Comparison of ENCODE assay signal across 8 mouse cellular contexts in the genomic region with DNA sequence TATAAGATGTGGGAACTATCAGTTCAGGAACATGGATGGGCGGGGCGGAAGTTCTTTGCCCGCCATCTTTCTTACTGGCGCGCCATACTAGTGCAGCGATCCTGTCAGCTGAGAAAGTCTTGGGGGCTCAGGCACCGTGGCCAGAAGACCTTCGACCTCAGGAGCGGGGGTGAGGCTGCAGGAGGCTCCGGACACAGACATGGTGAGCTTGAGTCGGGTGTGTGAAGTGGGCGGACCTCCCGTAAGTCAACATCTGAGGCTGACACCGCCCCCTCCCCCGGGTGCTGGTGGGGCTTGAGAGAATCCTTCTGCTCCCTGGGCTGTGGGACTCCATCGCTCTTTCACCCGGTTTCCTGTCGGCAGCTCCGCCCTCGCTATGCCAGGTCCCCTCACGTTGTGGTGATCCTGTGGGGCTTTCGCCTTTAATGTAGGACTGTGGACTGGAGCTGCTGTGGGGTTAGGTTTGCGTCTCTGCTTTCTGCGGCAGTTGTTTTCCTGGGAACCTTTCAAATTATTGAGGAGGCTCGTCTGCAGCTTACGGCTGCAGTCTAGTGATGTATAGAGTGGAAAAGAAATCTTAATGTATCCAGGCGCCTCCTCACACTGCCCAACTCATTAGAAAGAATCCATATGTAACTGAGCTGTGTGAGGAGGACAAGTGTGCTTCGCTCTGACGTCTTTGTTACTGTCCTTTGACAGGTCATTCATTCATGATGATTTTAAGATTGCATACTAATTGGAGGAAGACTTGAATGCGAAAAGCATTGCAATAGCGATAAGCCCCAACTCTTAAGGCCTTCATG. TPM values are rescaled to one million over a fixed set of nuclear protein-coding genes. Genes with fewer than 3 reads are reported as not detected.
A peak's percentile ranks its signal among the peaks of the same experiment; 100 is the strongest.
DNase-seq lines count a peak whose midpoint lies in the region; ATAC-seq and TF ChIP-seq lines count a peak whose summit lies in the region.

No protein-coding gene starts in this region.

- 2% methylated on average over 31 of the region's 31 CpGs for WGBS in heart, embryonic 10.5 days
- WGBS in kidney, embryonic 14.5 days: 2% methylated on average over 31 of the region's 31 CpGs
- WGBS in limb, embryonic 14.5 days: 3% methylated on average over 31 of the region's 31 CpGs
- 1% methylated on average over 31 of the region's 31 CpGs for WGBS in midbrain, embryonic 16.5 days

- peak overlapping the region; percentile 55 for H3K9ac ChIP-seq in kidney, embryonic 14.5 days (ENCODE audit: low read depth, low read length)
- H3K9ac ChIP-seq in limb, embryonic 14.5 days (ENCODE audit: low read depth, low read length, severe bottlenecking): peak overlapping the region; percentile 80
- peak overlapping the region; percentile 88 for H3K9ac ChIP-seq in midbrain, embryonic 16.5 days (ENCODE audit: low read depth, low read length)

- peak; percentile 43; the same call in 1 of the 2 replicates for ATAC-seq in erythroblast, adult 5-6 weeks (replicated peaks; ENCODE audit: low FRiP score, poor library complexity, severe bottlenecking)
- peak; percentile 91 for ATAC-seq in kidney, embryonic 14.5 days (ENCODE audit: low FRiP score, low TSS enrichment)
- peak; percentile 70 for ATAC-seq in limb, embryonic 14.5 days (ENCODE audit: low FRiP score, low read depth)
- ATAC-seq in midbrain, embryonic 16.5 days: peak; percentile 75

- TF ChIP-seq POLR2A in brain, embryonic 14.5 days (IDR thresholded peaks at IDR 0.05; ENCODE audit: borderline replicate concordance, extremely low read depth, insufficient read depth, insufficient read length, poor library complexity, severe bottlenecking): peak; percentile 32; the same call in 1 of the 2 replicates
- no peak for TF ChIP-seq POLR2A in limb, embryonic 14.5 days (IDR thresholded peaks at IDR 0.05; ENCODE audit: borderline replicate concordance, extremely low read depth, insufficient read depth, insufficient read length)

- peak; percentile 63 for DNase-seq in CD4-positive helper T cell, adult 2 months (ENCODE audit: low read depth, low spot score)
- peak; percentile 91 for DNase-seq in brain, embryonic 14.5 days (ENCODE audit: low read depth)
- DNase-seq in heart, embryonic 10.5 days (ENCODE audit: low spot score): peak; percentile 89
- peak; percentile 86 for DNase-seq in limb, embryonic 14.5 days (ENCODE audit: low spot score)
- peak; percentile 48 to 72 for DNase-seq in spleen, postnatal 10 days (ENCODE audit: low spot score in 2 of 2)

- peak overlapping the region; percentile 47 for H3K4me2 ChIP-seq in kidney, embryonic 14.5 days (replicated peaks; ENCODE audit: low read depth, low read length)
- peak overlapping the region; percentile 62 for H3K4me2 ChIP-seq in limb, embryonic 14.5 days (replicated peaks; ENCODE audit: low read depth, low read length, severe bottlenecking)
- peak overlapping the region; percentile 86 for H3K4me2 ChIP-seq in midbrain, embryonic 16.5 days (ENCODE audit: low read length)

- peak overlapping the region; percentile 95 for H3K27ac ChIP-seq in heart, embryonic 10.5 days
- peak overlapping the region; percentile 86 for H3K27ac ChIP-seq in kidney, embryonic 14.5 days (ENCODE audit: low read depth, low read length)
- H3K27ac ChIP-seq in limb, embryonic 14.5 days (replicated peaks; ENCODE audit: low read depth, low read length): peak overlapping the region; percentile 79
- peak overlapping the region; percentile 95 for H3K27ac ChIP-seq in midbrain, embryonic 16.5 days (ENCODE audit: low read length)

- TF ChIP-seq CTCF in brain, embryonic 14.5 days (IDR thresholded peaks at IDR 0.05; ENCODE audit: borderline replicate concordance, extremely low read depth, insufficient read depth, insufficient read length): no peak

- H3K4me1 ChIP-seq in heart, embryonic 10.5 days: peaks cover 7% of the 10 kb centered on the region; the same call in 1 of the 2 replicates
- 0 out of 2 replicates have a peak, but pooled peaks cover 3% of the 10 kb centered on the region for H3K4me1 ChIP-seq in kidney, embryonic 14.5 days (ENCODE audit: control insufficient read depth, insufficient read depth, low read length)
- peaks cover 6% of the 10 kb centered on the region for H3K4me1 ChIP-seq in limb, embryonic 14.5 days (ENCODE audit: control insufficient read depth, insufficient read depth, low read length)
- peaks cover 19% of the 10 kb centered on the region for H3K4me1 ChIP-seq in midbrain, embryonic 16.5 days (ENCODE audit: control insufficient read depth, insufficient read depth, low read length)

- H3K4me3 ChIP-seq in heart, embryonic 10.5 days: peak overlapping the region; percentile 83
- peak overlapping the region; percentile 50 for H3K4me3 ChIP-seq in kidney, embryonic 14.5 days (ENCODE audit: low read length)
- H3K4me3 ChIP-seq in limb, embryonic 14.5 days (replicated peaks; ENCODE audit: low read length): peak overlapping the region; percentile 65
- peak overlapping the region; percentile 83 for H3K4me3 ChIP-seq in midbrain, embryonic 16.5 days (ENCODE audit: low read depth, low read length)

- H3K27me3 ChIP-seq in heart, embryonic 10.5 days (ENCODE audit: insufficient read depth, poor library complexity, severe bottlenecking): no peaks in the 10 kb centered on the region
- H3K27me3 ChIP-seq in kidney, embryonic 14.5 days (ENCODE audit: control insufficient read depth, insufficient read depth, low read length): no peaks in the 10 kb centered on the region
- no peaks in the 10 kb centered on the region for H3K27me3 ChIP-seq in limb, embryonic 14.5 days (ENCODE audit: control insufficient read depth, insufficient read depth, low read length)
- H3K27me3 ChIP-seq in midbrain, embryonic 16.5 days (ENCODE audit: control insufficient read depth, insufficient read depth, low read depth, low read length): no peaks in the 10 kb centered on the region

- H3K9me3 ChIP-seq in heart, embryonic 10.5 days: no peaks in the 10 kb centered on the region
- no peaks in the 10 kb centered on the region for H3K9me3 ChIP-seq in kidney, embryonic 14.5 days (ENCODE audit: control insufficient read depth, low read length)
- no peaks in the 10 kb centered on the region for H3K9me3 ChIP-seq in limb, embryonic 14.5 days (ENCODE audit: control insufficient read depth, low read length)
- no peaks in the 10 kb centered on the region for H3K9me3 ChIP-seq in midbrain, embryonic 16.5 days (replicated peaks; ENCODE audit: control insufficient read depth, low read length, poor library complexity, severe bottlenecking)

- H3K36me3 ChIP-seq in heart, embryonic 10.5 days: no peaks in the 10 kb centered on the region
- no peaks in the 10 kb centered on the region for H3K36me3 ChIP-seq in kidney, embryonic 14.5 days (ENCODE audit: control insufficient read depth, insufficient read depth, low read length)
- no peaks in the 10 kb centered on the region for H3K36me3 ChIP-seq in limb, embryonic 14.5 days (ENCODE audit: control insufficient read depth, insufficient read depth, low read length)
- no peaks in the 10 kb centered on the region for H3K36me3 ChIP-seq in midbrain, embryonic 16.5 days (ENCODE audit: control insufficient read depth, insufficient read depth, low read length)

RNA-seq across cellular contexts. Expression of a gene that starts 3.5 kb away (rescaled TPM):
- 12.0 and 15.9 TPM in 2 replicates for polyA plus RNA-seq in brain, embryonic 14.5 days (2012; rRNA removed)
- total RNA-seq in erythroblast, adult 5-6 weeks (2015; ENCODE audit: low replicate concordance): 0.21 TPM in 1 of 2 replicates, not detected in the other
- total RNA-seq in erythroblast, adult 5-6 weeks (2017; ENCODE audit: low replicate concordance): 0.42 and 0.60 TPM in 2 replicates
- polyA plus RNA-seq in heart, embryonic 10.5 days (2016; fragmentation: Nextera tagmentation; extraction: Ambion mirVana): 5.0 and 5.8 TPM in 2 replicates
- 6.4 TPM in 2 replicates for polyA plus RNA-seq in kidney, embryonic 14.5 days (2014; fragmentation: Nextera tagmentation; extraction: Ambion mirVana)
- 4.8 and 6.0 TPM in 2 replicates for polyA plus RNA-seq in limb, embryonic 14.5 days (2012; rRNA removed)
- 9.8 and 10.5 TPM in 2 replicates for polyA plus RNA-seq in limb, embryonic 14.5 days (2014; fragmentation: Nextera tagmentation; extraction: Ambion mirVana)
- 22.9 and 25.0 TPM in 2 replicates for polyA plus RNA-seq in midbrain, embryonic 16.5 days (2015; fragmentation: Nextera tagmentation; extraction: Ambion mirVana)

RNA-seq across cellular contexts. Expression of a gene that starts 24.7 kb away (rescaled TPM):
- not detected in 2 replicates for polyA plus RNA-seq in brain, embryonic 14.5 days (2012; rRNA removed)
- not detected in 2 replicates for total RNA-seq in erythroblast, adult 5-6 weeks (2015; ENCODE audit: low replicate concordance)
- total RNA-seq in erythroblast, adult 5-6 weeks (2017; ENCODE audit: low replicate concordance): not detected in 2 replicates
- polyA plus RNA-seq in heart, embryonic 10.5 days (2016; fragmentation: Nextera tagmentation; extraction: Ambion mirVana): not detected in 2 replicates
- not detected in 2 replicates for polyA plus RNA-seq in kidney, embryonic 14.5 days (2014; fragmentation: Nextera tagmentation; extraction: Ambion mirVana)
- not detected in 2 replicates for polyA plus RNA-seq in limb, embryonic 14.5 days (2012; rRNA removed)
- not detected in 2 replicates for polyA plus RNA-seq in limb, embryonic 14.5 days (2014; fragmentation: Nextera tagmentation; extraction: Ambion mirVana)
- not detected in 2 replicates for polyA plus RNA-seq in midbrain, embryonic 16.5 days (2015; fragmentation: Nextera tagmentation; extraction: Ambion mirVana)

RNA-seq across cellular contexts. Expression of a gene that starts 46.9 kb away (rescaled TPM):
- 0.21 and 0.40 TPM in 2 replicates for polyA plus RNA-seq in brain, embryonic 14.5 days (2012; rRNA removed)
- not detected in 2 replicates for total RNA-seq in erythroblast, adult 5-6 weeks (2015; ENCODE audit: low replicate concordance)
- not detected in 2 replicates for total RNA-seq in erythroblast, adult 5-6 weeks (2017; ENCODE audit: low replicate concordance)
- 0.18 TPM in 1 of 2 replicates, not detected in the other for polyA plus RNA-seq in heart, embryonic 10.5 days (2016; fragmentation: Nextera tagmentation; extraction: Ambion mirVana)
- not detected in 2 replicates for polyA plus RNA-seq in kidney, embryonic 14.5 days (2014; fragmentation: Nextera tagmentation; extraction: Ambion mirVana)
- polyA plus RNA-seq in limb, embryonic 14.5 days (2012; rRNA removed): 0.10 TPM in 1 of 2 replicates, not detected in the other
- not detected in 2 replicates for polyA plus RNA-seq in limb, embryonic 14.5 days (2014; fragmentation: Nextera tagmentation; extraction: Ambion mirVana)
- 0.07 and 0.41 TPM in 2 replicates for polyA plus RNA-seq in midbrain, embryonic 16.5 days (2015; fragmentation: Nextera tagmentation; extraction: Ambion mirVana)

RNA-seq across cellular contexts. Expression of a gene that starts 59.4 kb away (rescaled TPM):
- polyA plus RNA-seq in brain, embryonic 14.5 days (2012; rRNA removed): 11.5 and 16.0 TPM in 2 replicates
- total RNA-seq in erythroblast, adult 5-6 weeks (2015; ENCODE audit: low replicate concordance): 3.5 and 3.6 TPM in 2 replicates
- total RNA-seq in erythroblast, adult 5-6 weeks (2017; ENCODE audit: low replicate concordance): 2.6 and 4.2 TPM in 2 replicates
- polyA plus RNA-seq in heart, embryonic 10.5 days (2016; fragmentation: Nextera tagmentation; extraction: Ambion mirVana): 7.1 and 8.0 TPM in 2 replicates
- polyA plus RNA-seq in kidney, embryonic 14.5 days (2014; fragmentation: Nextera tagmentation; extraction: Ambion mirVana): 11.9 and 18.5 TPM in 2 replicates
- 5.5 and 7.6 TPM in 2 replicates for polyA plus RNA-seq in limb, embryonic 14.5 days (2012; rRNA removed)
- 13.0 and 15.1 TPM in 2 replicates for polyA plus RNA-seq in limb, embryonic 14.5 days (2014; fragmentation: Nextera tagmentation; extraction: Ambion mirVana)
- 28.6 and 31.3 TPM in 2 replicates for polyA plus RNA-seq in midbrain, embryonic 16.5 days (2015; fragmentation: Nextera tagmentation; extraction: Ambion mirVana)

Comparison
In these comparisons a context has a peak if more than half of its experiments do, and no peak if none do; other contexts are left out.
1. Peak in every context shown above with its lines: DNase-seq, ATAC-seq, H3K4me3 ChIP-seq and H3K27ac ChIP-seq.